Mouse (Mus musculus): ENCODE results near the gene Lgr6.

DNA sequence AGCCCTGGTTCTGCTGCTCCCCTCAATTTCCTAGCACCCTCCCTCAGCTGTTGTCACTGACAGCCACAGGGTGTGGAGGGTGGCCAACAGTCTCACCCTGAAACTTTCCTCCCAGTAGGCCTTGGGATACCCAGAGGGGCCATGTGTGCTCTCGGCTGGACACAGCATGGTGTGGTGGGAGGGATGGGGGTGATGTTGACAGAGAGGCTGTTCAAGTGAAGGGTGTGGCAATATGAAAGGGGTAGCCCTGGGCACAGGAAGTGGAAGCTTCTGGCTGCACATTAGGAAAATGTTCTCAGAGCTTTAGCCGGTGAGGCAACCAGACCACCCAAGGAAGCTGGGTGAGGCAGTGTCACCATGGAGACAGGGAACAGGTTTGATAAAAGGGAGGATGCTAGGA is 26.1 kb downstream of the Lgr6 start:
- TF ChIP-seq CTCF (IDR thresholded peaks at IDR 0.05; ENCODE audit: insufficient read depth, low read depth, low read length): no peak
- TF ChIP-seq POLR2A (IDR thresholded peaks at IDR 0.05; ENCODE audit: insufficient read depth, low read depth, low read length): no peak
